Mouse (Mus musculus): ENCODE results near the gene Dner.
A peak's percentile ranks its signal among the peaks of the same experiment; 100 is the strongest.

The Dner gene

DNA sequence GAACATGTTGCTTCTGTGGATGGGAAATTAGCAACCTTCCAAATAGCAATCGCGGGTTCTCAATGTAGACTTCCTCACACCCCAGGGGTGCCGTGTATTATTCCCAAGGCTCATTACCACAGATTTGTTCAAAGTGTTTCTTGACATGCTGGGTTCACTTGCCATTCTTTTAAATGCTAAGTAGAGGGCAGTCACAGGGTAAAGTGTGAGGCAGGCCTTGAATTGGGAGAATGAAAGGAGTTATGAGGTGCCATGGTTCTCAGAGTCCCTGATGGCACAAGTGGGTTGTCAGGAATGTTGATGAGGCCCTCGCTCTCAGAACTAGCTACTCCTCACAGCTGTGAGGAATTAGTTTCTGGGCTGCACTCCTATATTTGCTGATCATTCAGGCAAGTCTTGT, 160.0 kb downstream of the Dner start:
- DNase-seq (ENCODE audit: low read depth, low spot score) = no peak

GRCm38 (mm10) chr1:84525514-84525913, 170.5 kb downstream of the Dner start:
- peak; percentile 27 for DNase-seq (ENCODE audit: low read depth, low spot score)

DNA sequence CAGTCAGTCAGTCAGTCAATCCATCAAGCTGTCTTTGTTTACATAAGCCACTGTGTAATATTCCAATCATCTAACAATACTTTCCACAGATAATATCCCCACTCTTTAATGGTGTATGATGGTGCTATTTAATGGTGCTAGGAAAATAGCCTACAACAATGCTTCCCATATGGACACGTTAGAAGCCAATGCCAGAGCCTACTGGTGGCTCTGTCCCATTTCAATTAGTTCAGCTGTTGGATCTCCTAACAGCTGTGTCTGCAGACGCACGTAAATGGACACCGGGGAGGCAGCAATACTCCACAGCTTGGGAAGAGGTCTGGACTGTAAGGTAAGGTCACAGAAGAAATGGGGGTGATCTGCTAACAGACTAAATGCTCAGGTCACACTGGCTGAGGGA, 171.6 kb downstream of the Dner start:
- DNase-seq (ENCODE audit: low read depth, low spot score) = no peak

DNA sequence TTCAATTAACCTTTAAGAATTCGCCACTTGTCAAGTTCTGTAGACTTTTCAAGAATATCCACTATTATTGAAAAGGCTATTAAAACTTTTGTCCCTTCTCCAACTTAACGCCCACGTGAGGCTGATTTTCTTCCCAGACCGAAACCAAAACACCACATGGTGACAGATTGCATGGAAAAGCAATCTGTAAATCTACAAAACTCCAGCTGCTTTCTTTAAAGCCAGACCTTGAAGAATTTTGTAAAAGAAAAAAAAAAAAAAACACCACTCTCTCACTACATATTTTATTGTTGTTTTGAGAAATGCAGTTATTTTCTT, 173.1 kb downstream of the Dner start:
- peak; percentile 59 for DNase-seq (ENCODE audit: low read depth, low spot score)

GRCm38 (mm10) chr1:84522256-84522962, 173.6 kb downstream of the Dner start:
- no peak for DNase-seq (ENCODE audit: low read depth, low spot score)

DNA sequence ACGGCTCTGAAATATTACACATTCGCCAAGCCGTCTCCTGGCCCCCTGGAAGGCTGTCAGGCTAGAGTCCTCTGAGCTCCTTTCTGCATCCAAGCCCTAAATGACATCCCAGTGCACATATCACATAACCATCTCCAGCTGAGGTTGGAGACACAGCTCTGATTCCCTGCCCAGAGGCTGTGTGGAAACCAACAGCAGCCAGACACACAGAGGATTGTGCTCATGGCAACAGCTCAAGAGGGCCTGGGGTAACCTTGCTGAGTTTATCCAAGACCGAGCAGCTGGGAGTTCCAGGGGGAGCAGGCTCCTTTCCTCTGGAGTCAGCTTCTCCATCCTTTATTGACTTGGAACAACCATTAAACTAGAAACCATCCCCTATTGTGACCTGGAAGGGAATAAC, 177.7 kb downstream of the Dner start:
- peak; percentile 78 for DNase-seq (ENCODE audit: low read depth, low spot score)

GRCm38 (mm10) chr1:84513201-84513600, 182.8 kb downstream of the Dner start:
- peak; percentile 68 for DNase-seq (ENCODE audit: low read depth, low spot score)

- DNase-seq (ENCODE audit: low read depth, low spot score) = no peak
Observed at GRCm38 (mm10) chr1:84508510-84508909, 187.5 kb downstream of the Dner start.

GRCm38 (mm10) chr1:84507568-84507967, 188.5 kb downstream of the Dner start:
- DNase-seq (ENCODE audit: low read depth, low spot score) = peak; percentile 69

DNA sequence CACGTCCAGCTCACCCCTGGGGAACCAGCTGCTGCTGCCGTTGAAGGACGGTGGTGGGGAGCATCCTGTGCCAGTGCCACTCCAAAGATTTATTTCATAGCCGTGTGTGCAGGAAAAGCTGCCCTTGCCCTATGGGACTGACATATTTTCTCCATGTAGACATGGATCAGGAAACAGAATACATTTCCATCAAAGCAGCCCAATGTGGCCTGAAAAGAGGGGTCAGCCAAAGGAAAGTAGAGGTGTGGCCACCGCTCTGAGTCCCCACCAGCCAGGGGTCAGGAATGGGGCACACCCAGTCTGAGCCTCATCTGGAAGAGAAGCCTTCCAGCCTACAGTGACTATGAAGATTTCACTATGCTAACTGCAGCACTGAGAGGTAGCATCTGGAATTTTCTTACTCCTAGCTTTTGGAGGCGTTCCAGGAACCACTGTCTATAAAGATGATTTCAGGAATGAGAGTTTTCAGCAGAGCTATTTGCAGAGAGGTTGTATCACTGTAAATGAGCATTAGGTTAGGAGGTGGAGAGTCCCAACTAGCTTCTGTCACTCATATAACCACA, 189.0 kb downstream of the Dner start:
- peak; percentile 89 for DNase-seq (ENCODE audit: low read depth, low spot score)

DNA sequence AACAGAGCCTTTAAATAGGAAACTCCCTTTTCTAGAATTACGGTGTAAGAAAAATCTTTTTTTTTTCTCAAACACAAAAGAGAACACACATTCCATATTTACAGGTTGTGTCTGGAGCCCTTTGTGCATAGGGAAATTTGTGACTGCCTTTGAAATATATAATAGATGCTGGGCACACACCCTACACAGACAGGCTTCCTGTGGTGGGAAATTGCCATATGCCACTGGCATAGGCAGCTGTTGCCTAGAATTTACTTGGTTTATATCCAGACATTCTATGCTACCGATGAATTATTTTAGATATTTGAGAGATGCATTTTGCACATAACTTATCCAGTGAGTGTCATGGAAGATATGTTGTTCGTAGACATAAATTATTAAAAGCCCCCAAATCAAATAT, 195.3 kb downstream of the Dner start:
- DNase-seq (ENCODE audit: low read depth, low spot score) = no peak

- no peak for DNase-seq (ENCODE audit: low read depth, low spot score)
Observed at GRCm38 (mm10) chr1:84491732-84492131, 204.3 kb downstream of the Dner start.

DNA sequence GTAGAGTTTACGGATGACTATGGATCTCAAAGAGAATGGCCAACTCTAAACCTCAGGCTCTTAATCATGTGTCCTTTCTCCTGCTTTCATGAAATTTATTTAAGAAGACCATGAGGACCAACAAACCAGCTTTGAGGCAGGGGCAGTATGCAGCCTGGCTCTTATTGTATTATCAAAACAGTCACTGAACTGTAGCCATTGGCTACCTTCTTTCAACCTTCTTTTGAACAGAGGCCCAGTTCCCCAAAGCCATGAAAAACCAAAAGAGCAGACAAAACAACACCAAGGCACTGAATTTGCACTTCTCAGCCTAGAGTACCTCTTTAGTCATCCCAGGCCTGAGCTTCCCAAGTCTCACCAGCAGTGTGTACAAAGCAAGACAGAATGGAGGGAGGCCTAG, 207.5 kb downstream of the Dner start:
- DNase-seq (ENCODE audit: low read depth, low spot score) = no peak

- no peak for DNase-seq (ENCODE audit: low read depth, low spot score)
Observed at GRCm38 (mm10) chr1:84485066-84485465, 211.0 kb downstream of the Dner start.

DNA sequence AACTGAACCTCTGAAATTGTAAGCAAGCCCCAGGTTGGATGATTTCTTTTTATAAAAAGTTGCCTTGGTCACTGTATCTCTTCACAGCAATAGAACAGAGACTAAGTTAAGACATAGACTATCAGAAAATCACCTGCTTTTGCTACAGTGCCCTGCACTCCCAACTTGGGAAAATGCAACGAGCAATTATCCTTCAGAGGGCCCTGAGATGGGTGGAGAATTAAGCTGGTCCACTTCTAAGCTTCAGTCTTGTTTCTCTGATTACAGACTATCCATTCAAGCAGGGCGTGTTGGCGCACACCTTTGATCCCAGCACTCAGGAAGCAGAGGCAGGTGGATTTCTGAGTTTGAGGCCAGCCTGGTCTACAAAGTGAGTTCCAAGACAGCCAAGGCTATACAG, 211.4 kb downstream of the Dner start:
- DNase-seq (ENCODE audit: low read depth, low spot score) = no peak

DNA sequence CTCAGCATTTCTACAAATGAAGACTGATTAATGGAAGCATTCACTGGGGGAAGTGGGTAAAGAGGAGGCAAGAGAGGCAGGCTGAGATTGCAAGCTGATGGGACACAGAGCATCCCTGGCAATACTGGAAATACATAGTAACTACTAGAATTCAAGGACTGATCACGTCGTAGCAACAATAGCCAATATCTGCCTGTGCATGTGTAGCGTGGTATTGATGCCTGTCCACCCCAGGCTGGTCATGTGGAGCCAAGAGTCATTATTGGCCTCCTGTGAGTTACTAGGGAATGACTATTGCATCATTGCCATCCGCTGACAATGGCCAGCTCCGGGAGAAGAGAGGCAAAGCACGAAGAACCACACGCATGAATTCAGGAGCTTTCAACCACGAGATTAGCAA, 216.0 kb downstream of the Dner start:
- DNase-seq (ENCODE audit: low read depth, low spot score) = no peak

DNA sequence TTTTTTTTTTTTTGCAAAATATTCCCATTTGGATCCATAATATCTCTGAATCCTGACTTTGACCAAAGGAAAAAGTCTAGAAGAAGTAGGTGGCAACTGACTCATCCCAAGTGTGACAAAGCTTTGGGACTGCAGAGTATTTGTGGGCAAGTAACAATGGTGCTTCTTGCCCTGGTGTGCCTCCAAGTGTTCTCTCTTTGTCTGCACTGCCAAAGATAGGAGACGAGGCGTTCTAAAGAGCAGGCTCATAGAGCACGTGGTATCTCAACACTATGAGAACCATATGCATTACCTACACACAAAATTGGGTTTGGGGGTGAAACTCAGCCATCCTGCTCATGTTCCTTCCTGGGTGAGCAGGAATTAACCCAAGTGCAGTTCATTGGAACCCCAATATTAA, 221.7 kb downstream of the Dner start:
- no peak for DNase-seq (ENCODE audit: low read depth, low spot score)

GRCm38 (mm10) chr1:84472260-84472659, 223.8 kb downstream of the Dner start:
- no peak for DNase-seq (ENCODE audit: low read depth, low spot score)

DNA sequence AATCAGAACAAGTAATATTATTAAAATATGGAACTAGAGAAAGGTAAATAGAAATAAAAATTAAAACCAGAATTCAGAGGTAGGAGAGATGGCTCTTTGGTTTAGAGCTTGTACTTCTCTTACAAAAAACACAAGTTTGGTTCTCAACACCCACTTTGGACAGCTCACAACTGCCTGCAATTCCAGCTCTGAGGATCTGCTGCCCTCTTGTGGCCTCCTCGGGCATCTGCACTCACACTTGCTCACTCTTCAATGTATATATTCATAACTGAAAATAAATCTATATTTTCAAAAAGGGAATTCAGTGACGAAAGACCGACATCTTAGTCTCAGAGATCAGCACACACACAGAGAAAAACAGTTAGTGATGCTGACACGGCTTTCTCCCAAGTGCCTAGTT, 225.7 kb downstream of the Dner start:
- DNase-seq (ENCODE audit: low read depth, low spot score) = peak; percentile 49

DNA sequence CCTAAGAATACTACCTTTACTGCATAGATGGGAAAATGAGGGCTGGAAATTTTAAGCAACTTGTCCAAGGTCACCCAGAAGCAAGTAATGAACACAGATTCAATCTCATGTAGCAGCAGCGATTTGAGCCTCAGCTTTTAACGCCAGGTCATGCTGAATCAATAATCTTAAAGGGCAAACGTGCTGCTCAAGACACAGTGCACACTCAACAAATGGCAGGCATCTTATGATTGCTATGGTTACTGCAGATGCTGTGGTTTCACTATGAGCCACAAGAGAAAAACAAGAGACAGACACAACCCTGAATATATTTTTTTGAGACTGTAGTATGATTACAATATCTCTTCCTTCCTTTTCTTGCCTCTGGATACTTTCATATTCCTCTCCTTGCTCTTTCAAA, 228.4 kb downstream of the Dner start:
- DNase-seq (ENCODE audit: low read depth, low spot score) = no peak

DNA sequence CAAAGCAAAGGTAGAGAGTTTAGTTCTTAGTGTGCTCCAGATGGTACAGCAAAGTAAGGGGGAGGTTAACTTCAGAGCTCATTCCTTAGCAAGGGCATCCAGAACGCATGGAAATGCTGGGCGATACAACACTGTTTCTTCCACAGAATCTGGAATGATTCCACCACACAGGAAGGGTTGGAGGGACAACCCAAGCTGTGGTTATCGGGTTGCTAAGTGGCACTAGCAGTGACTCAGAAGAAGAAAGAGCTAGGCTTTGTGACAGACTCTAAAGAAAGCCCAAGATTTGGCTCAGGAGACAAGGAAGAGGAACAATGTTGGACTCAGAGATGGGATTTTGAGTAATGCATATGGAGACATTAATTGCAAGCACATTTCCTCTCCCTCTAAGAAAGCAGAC, 231.3 kb downstream of the Dner start:
- DNase-seq (ENCODE audit: low read depth, low spot score) = peak; percentile 31

DNA sequence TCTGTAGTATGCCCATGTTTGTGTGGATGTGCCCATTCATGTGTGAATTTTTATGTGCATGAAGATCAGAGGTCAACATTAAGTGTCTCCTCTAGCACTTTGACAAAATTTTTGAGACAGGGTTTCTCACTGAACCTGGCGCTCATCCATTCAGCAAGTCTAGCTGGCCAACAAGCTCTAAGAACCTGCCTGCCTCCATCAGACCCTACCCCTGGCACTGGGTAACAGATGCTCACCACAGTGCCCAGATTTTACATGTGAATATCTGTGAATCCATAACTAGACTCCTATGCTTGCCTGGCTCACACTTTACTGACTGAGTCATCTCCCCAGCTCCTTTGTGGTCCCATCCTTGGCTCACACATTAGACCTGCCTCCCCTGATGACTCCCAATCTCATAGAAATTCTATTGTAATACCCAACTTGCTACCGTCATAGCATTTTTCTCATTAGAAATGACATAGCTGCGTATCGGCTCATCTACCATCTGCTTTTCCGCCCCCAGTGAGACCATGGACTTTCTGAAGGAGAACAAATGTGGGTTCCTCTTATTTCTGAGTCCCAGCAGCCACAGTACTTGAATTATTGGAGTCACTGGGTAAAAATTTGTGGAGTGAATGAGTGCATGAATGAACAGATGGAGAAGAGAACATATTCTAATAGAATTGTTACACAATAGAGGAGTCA, 231.9 kb downstream of the Dner start:
- DNase-seq (ENCODE audit: low read depth, low spot score) = peak; percentile 48

DNA sequence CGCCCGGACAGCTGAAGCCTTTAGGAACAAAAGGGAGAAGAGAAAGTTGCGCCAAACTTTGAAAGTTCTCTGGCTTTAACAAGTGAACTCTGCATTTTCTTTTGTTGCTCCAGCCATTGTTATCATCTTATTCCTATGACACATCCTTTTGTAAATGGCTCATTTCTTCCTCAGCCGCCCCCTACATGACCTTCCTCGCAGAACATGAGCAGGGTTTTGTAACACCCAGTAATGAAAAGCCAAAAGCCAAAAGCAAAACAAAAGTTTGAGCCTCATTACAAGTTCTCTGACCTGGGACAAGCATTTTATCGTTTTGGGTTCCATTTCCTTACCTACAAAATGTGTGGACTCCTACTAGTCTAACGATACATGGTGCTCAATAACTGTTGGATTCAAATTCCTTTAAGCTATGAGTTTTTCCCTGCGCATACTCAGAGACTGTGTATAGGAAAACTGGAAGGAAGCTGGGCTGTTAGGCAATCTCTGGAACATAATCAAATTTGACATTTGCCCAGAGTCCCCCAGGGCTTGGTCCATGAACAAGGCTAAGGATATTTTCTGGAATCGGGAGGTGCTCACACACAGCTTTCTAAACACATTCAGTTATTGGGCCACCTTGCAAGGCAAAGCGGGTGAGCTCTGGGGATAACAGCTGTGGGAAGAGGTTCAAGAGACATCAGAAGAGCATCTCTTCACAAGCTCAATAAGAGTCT, 246.3 kb downstream of the Dner start:
- peak; percentile 65 for DNase-seq (ENCODE audit: low read depth, low spot score)
